Mouse (Mus musculus) thymus, adult 18-20 months (tissue): Measurements from ENCODE around the gene Hcn2.
"Not testable (repeated sequence)": the region's sequence is repeated elsewhere in the genome, so short reads cannot be mapped to it uniquely, and the experiment has no call there.

ENCODE experiments used
- DNase-seq, 2 experiments: peaks; one replicate each; pipeline ENCODE4 v3.0.0; 2022; ENCODE audit warnings: mixed read lengths in 2 of 2

Gene Hcn2

DNA sequence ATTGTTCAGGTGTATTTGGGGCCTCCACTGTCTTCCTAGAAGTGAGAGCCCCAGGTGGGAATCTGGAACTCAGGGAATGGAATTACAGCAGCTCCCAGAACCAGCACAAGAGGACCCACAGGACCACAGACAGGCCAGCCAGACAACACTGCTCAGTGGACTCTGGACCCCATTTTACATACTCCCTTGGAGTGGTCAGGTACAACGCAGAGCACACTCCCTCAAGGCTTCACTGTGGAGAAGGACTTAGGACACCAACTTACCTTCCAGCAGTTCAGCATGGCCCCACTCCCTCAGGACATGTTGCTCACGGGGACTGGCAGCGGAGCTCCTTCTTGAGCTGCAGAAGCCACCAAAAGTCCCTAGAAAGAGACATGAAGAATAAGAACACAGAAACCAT lies 29.0 kb downstream of the Hcn2 start:
- DNase-seq, result no peak

- peak; percentile 94 to 97 for DNase-seq
Observed at GRCm38 (mm10) chr10:79745898-79746773, 29.7 kb downstream of the Hcn2 start, which contains the start of gene Polrmt. Gene Polrmt, minus strand, starts transcription at chr10:79746581.

DNA sequence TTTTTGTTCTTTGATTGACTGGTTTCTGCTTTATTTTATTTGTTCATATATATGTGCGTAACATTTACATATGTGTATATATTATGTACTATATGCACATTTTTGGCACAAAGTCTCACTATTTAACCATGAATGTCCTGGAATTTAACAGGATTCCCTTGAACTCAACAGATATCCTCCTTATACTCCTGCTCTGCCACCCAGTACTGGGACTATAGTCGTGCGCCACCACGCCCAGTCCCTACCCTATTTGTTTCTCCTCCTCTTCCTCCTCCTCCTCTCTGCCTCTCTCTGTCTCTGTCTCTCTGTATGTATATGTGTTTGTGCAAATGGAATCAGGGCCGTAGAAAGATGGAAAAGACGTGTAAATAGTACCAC lies 30.3 kb downstream of the Hcn2 start:
- DNase-seq, result no peak

DNA sequence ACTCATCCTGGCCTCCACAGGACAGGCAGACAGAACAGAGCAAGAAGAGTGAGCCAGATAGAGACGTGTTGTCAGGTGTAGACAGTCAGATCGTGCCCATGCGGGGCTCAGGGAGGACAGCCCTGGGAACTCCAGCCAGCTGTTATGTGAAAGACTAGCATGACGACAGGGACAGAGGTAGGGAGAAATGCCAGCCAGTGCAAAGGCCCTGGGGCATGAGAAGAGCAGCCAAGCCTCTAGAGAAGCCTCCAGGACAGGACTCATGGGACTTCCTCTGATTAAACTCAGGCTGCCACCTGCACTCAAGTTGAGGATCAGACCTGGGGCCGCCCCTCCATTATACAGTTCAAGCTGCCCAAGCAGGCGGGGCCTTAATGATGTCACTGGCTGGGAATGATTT lies 32.1 kb downstream of the Hcn2 start:
- no peak for DNase-seq

- no peak for DNase-seq
Observed at GRCm38 (mm10) chr10:79754856-79755516, 38.6 kb downstream of the Hcn2 start, which contains the start of gene Fgf22. Gene Fgf22, plus strand, starts transcription at chr10:79755076.

- no peak for DNase-seq
Observed at GRCm38 (mm10) chr10:79755854-79756253, 39.4 kb downstream of the Hcn2 start.

DNA sequence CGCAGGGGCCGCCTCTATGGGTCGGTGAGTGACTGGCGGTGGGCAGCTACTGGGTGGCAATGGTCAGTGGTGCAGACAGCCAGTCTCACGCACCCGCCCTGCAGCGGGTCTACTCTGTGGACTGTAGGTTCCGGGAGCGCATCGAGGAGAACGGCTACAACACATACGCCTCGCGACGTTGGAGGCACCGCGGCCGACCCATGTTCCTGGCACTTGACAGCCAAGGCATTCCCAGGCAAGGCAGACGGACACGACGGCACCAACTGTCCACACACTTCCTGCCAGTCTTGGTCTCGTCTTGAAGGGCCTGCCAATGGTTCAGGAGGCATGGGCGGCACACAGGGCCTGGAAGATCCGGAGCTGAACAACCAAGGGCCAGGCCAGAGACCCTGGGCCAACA lies 40.2 kb downstream of the Hcn2 start:
- no peak for DNase-seq

DNA sequence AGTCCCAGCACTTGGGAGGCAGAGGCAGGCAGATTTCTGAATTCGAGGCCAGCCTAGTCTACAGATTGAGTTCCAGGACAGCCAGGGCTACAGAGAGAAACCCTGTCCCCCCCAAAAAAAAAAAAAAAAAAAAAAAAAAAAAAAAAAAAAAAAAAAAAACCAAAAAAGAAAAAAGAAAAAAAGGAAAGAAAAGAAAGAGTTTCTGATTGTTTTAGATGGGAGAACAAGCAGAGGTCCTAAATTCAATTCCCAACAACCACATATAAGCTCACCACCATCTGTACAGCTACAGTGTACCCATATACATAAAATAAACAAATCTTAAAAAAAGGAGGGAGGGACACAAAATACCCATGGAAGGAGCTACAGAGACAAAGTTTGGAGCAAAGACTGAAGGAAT lies 43.2 kb downstream of the Hcn2 start:
- DNase-seq, result not testable (repeated sequence)

GRCm38 (mm10) chr10:79760603-79761143 lies 44.2 kb downstream of the Hcn2 start:
- no peak for DNase-seq

- DNase-seq, result no peak
Observed at GRCm38 (mm10) chr10:79762875-79763274, 46.4 kb downstream of the Hcn2 start.

DNA sequence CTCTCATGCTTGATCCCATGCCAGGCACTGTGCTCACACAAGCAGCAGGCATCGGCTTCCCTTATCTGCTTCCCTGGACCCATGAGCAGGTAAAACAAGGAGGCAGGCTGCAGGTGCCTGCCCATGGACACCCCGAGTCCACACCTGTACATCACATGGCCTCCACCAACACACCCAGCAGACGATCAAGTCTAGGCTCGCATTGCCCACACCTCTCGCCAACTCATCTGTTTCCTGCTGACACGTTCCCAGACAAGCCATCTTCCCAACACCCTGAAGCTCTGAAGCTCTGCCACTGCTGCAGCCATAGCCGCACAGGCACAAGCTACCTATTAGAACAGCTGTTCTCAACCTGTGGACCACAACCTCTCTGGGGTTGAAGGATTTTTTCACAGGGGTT lies 47.8 kb downstream of the Hcn2 start:
- DNase-seq, result no peak

GRCm38 (mm10) chr10:79765228-79765745 lies 48.9 kb downstream of the Hcn2 start:
- DNase-seq, result no peak

GRCm38 (mm10) chr10:79766001-79766507 lies 49.6 kb downstream of the Hcn2 start:
- DNase-seq, result no peak

- DNase-seq, result peak; percentile 98
Observed at GRCm38 (mm10) chr10:79766508-79767325, 50.3 kb downstream of the Hcn2 start, which contains the start of gene Rnf126. Gene Rnf126, minus strand, starts transcription at chr10:79766952.

GRCm38 (mm10) chr10:79767372-79768244 lies 51.2 kb downstream of the Hcn2 start:
- peak; percentile 70 to 77 for DNase-seq

DNA sequence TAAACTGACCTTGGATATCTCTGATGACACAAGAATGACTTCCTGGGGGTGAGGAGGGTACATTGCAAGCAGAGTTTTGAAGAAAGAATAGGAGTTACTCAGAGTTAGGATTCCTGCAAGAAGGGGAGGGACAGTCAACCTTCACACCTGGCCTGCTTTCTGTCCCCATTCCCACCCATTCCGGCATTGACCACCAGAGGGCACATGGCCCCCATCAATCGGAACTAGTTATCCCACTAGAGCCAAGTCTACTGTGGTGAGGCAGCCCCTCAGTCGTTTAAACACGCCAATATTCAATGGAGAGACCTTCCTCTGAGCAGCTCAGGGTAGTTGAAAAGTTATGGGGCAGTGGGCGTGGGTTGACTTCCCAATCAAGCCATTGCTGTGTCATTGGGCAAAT lies 52.0 kb downstream of the Hcn2 start:
- DNase-seq, result peak; percentile 54 to 62

DNA sequence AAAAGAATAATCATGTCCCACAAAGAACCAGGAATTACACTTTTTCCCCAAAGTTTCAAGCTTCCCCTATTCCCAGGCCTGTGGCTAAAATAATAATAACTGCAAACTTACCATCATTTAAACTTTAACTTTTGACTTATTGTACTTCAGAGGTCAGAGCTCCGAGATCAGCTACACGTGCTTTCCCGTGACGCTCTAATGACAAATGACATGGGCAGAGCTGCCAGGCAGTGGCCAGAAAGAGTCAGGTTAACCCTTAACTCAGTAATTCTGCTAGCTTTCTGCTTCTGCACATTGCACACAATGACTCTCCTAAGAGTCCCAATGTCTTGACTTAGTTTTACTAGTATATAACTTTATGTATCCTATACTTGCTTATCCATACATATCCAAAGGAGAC lies 52.9 kb downstream of the Hcn2 start:
- DNase-seq, result no peak

- no peak for DNase-seq
Observed at GRCm38 (mm10) chr10:79772320-79772719, 55.9 kb downstream of the Hcn2 start.

GRCm38 (mm10) chr10:79773208-79773607 lies 56.8 kb downstream of the Hcn2 start:
- DNase-seq, result no peak

- no peak for DNase-seq
Observed at GRCm38 (mm10) chr10:79774486-79775279, 58.2 kb downstream of the Hcn2 start.
